Mouse (Mus musculus) intestine, embryonic 14.5 days (tissue): Measurements from ENCODE around the gene Cct4. TPM values are rescaled to one million over a fixed set of nuclear protein-coding genes. Genes with fewer than 3 reads are reported as not detected.
A peak's percentile ranks its signal among the peaks of the same experiment; 100 is the strongest.

ENCODE experiments used
- ATAC-seq: fragments of 200-750 bp; cut with Nextera tagmentation; replicated peaks from 2 replicates; pipeline ENCODE4 v1.8.0; 2017; ENCODE audit warnings: low read depth, moderate number of reproducible peaks, moderate TSS enrichment, moderate library complexity; ENCODE audit not compliant: low FRiP score, low TSS enrichment
- DNase-seq: peaks from one replicate; pipeline ENCODE4 v3.0.0-alpha.2; 2018; ENCODE audit warnings: low spot score
- H3K27ac ChIP-seq: fragments of 300-500 bp; sonication (generic); 2 replicates; pipeline ENCODE4 v1.5.1; 2014; ENCODE audit warnings: low read depth, mild to moderate bottlenecking, control low read depth
- H3K27me3 ChIP-seq: fragments of 300-500 bp; sonication (generic); replicated peaks from 2 replicates; pipeline ENCODE4 v1.6.1; 2014; ENCODE audit warnings: low read length, control low read depth; ENCODE audit not compliant: control insufficient read depth, insufficient read depth
- H3K36me3 ChIP-seq: fragments of 300-500 bp; sonication (generic); 2 replicates; pipeline ENCODE4 v1.6.1; 2014; ENCODE audit warnings: low read length, control low read depth; ENCODE audit not compliant: control insufficient read depth, insufficient read depth
- H3K4me1 ChIP-seq: fragments of 300-500 bp; sonication (generic); replicated peaks from 2 replicates; pipeline ENCODE4 v1.6.1; 2014; ENCODE audit warnings: low read length, control low read depth, mixed read lengths; ENCODE audit not compliant: control insufficient read depth, insufficient read depth
- H3K4me2 ChIP-seq: fragments of 300-500 bp; sonication (generic); 2 replicates; pipeline ENCODE4 v1.6.1; 2014; ENCODE audit warnings: low read length
- H3K4me3 ChIP-seq: fragments of 300-500 bp; sonication (generic); 2 replicates; pipeline ENCODE4 v1.5.1; 2014; ENCODE audit warnings: low read depth, low read length, control low read depth, mixed read lengths
- H3K9ac ChIP-seq: fragments of 300-500 bp; sonication (generic); 2 replicates; pipeline ENCODE4 v1.6.1; 2014; ENCODE audit warnings: mild to moderate bottlenecking, low read length
- H3K9me3 ChIP-seq: fragments of 300-500 bp; sonication (generic); 2 replicates; pipeline ENCODE4 v1.6.1; 2016; ENCODE audit warnings: low read length, control low read depth; ENCODE audit not compliant: control insufficient read depth
- WGBS: fragments of 180-500 bp; shearing (Covaris S2); extraction: QIAGEN DNeasy Blood & Tissue Kit; methylation state at CpG from one replicate; pipeline ENCODE4 v1.1.7; 2014; 5-methylcytosine and 5-hydroxymethylcytosine counted together
- polyA plus RNA-seq: library from polyadenylated mRNA; unstranded; fragments of >200 nt; fragmentation: Nextera tagmentation; extraction: Ambion mirVana; gene quantifications from 2 replicates; pipeline ENCODE4 v1.2.1, GENCODE M21; 2014

Gene Cct4
- polyA plus RNA-seq, 1 experiment from 2014 or later, result 288 TPM

DNA sequence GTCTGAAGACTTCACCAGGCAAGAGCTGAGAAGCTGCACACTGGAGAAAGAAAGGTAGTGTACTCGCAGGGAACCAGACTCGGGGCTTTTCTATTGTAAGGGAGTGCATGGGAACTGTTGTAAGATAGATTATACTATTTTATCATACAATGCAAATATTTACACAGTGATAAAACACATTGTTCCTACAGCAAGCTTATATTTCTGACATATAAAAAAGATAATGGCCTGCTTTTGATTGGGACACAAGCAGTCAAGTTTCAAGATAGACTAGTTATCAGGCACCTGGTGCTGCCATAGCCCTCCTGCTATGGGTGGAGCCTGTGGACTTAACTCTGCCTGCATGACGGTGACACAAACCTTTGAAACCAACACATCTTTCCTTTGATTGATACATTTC lies 38.6 kb downstream of the Cct4 start:
- Histone ChIP-seq H3K27ac (no peak overlapping the region), H3K4me2 (no peak overlapping the region), H3K36me3 (no peaks in the 10 kb centered on the region), H3K27me3 (no peaks in the 10 kb centered on the region), H3K9me3 (no peaks in the 10 kb centered on the region), H3K4me3 (no peak overlapping the region), H3K4me1 (no peaks in the 10 kb centered on the region), H3K9ac (no peak overlapping the region)
- 45% methylated on average over 3 of the region's 3 CpGs for WGBS
- ATAC-seq (no peak), DNase-seq (no peak)

DNA sequence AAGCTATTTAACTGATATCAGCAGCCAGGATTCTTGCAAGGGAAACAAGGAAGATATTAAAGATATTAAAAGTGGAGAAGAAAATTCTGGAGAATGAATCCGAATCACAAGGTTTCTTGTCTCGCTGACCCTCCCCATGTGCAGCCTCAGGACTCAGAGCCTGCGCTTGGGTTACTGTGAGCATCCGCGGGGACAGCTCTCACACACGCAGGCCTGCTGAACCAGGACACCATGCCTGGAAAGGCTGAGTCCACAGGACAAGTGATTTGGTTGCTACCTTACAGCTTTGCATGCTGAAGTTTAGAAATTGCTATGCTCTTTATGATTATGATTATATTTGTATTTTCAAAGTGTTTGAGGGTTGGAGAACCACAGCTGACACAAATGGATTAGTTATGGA lies 39.1 kb downstream of the Cct4 start:
- Histone ChIP-seq H3K4me3 (no peak overlapping the region), H3K27ac (no peak overlapping the region), H3K36me3 (no peaks in the 10 kb centered on the region), H3K9me3 (no peaks in the 10 kb centered on the region), H3K4me1 (no peaks in the 10 kb centered on the region), H3K4me2 (no peak overlapping the region), H3K9ac (no peak overlapping the region), H3K27me3 (no peaks in the 10 kb centered on the region)
- WGBS, result 65% methylated on average over 6 of the region's 6 CpGs
- ATAC-seq (no peak), DNase-seq (no peak)

DNA sequence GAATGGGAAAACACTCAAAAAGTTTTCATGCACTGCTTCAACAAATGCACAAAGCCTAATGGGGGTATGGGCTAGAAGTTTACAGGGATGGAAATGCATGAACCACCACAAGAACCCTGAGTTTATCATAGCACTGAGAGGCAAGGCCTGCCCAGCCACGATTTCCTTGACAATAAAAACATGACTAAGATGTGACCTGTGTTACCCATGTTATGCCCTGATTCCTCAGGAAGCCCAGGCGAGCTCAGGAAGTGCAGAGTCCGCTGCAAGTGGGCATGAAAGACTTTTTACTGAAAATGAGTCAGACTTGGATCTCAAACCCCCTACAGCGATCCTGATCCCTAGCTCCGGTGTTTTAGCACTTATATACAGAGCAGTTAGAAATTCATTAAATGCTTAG lies 56.9 kb downstream of the Cct4 start:
- H3K4me3 ChIP-seq, result no peak overlapping the region
- no peaks in the 10 kb centered on the region for H3K9me3 ChIP-seq
- 48% methylated on average over 5 of the region's 5 CpGs for WGBS
- H3K4me1 ChIP-seq, result 0 out of 2 replicates have a peak, but pooled peaks cover 5% of the 10 kb centered on the region
- H3K36me3 ChIP-seq, result no peaks in the 10 kb centered on the region
- no peak overlapping the region for H3K27ac ChIP-seq
- DNase-seq (no peak), ATAC-seq (no peak)
- H3K4me2 ChIP-seq, result no peak overlapping the region
- no peak overlapping the region for H3K9ac ChIP-seq
- no peaks in the 10 kb centered on the region for H3K27me3 ChIP-seq

DNA sequence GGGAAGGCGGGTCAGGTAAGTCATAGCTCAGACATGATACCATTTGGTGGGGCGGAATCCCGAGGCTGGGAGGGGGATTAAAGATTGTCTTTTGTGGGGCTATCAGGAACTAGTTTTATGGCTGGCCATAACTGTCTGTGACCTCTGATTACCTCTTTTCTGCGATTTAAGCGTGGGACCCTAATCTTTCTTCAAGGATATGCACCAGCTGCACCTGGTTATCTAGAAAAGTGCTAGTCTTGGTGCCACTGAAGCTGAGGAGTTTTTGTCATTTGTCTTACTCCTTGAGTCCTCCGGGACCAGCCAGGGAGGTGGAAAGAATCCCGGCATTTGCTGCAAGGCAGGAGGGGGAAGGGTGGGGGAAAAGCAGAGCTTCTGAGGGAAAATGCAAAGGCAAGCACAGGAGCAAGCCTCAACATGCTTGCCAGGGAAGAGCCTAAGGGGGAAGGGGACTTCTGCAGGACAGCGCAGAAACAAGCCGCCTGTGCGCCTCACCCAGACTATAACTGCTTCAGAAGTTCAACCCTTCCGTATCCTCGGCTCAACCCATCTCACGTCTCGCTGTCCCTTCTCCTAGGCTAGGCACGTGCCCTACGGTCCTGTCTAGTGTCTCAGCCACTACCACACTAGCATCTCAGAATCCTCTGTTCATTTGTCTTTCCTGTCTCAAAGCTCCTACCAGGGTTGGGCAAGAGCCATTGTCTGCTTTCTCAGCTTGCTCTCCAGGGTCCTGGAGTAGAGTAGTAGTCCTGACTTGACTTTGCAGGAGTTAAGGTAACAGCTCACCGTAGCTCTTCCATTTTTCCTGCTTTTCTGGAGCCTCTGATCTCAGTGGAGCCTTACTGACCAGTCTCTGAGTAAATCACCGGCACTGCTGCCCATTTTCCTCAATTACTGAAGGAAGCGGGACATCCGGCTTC lies 57.6 kb downstream of the Cct4 start:
- Histone ChIP-seq H3K4me1 (0 out of 2 replicates have a peak, but pooled peaks cover 5% of the 10 kb centered on the region), H3K27ac (no peak overlapping the region), H3K36me3 (no peaks in the 10 kb centered on the region), H3K4me2 (peak overlapping the region; percentile 36), H3K9me3 (no peaks in the 10 kb centered on the region), H3K9ac (no peak overlapping the region), H3K27me3 (no peaks in the 10 kb centered on the region), H3K4me3 (no peak overlapping the region)
- DNase-seq, result peak; percentile 61
- ATAC-seq, result no peak
- WGBS, result 24% methylated on average over 20 of the region's 20 CpGs

DNA sequence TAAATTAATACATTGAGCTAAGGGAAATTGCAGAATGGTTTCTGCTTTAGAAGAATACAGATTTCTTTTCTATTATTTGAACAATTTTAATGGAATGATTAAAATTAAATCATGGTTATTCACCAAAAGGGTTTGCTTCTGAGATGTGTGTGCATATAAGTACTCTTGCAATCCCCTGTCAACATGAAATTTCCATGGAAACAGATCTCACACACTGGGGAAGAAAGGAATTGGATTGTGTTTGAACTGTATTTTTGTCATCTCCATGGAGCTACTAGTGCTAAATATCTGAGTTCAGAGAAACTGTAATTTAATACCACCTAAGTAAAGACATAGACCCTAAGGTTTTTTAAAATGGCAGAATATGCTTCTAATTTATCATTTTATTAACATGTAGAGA lies 59.3 kb downstream of the Cct4 start:
- no peaks in the 10 kb centered on the region for H3K36me3 ChIP-seq
- no peaks in the 10 kb centered on the region for H3K27me3 ChIP-seq
- no peak overlapping the region for H3K9ac ChIP-seq
- no peak overlapping the region for H3K27ac ChIP-seq
- H3K4me1 ChIP-seq, result 0 out of 2 replicates have a peak, but pooled peaks cover 5% of the 10 kb centered on the region
- H3K9me3 ChIP-seq, result no peaks in the 10 kb centered on the region
- no peak overlapping the region for H3K4me3 ChIP-seq
- ATAC-seq, result no peak
- no peak overlapping the region for H3K4me2 ChIP-seq
- DNase-seq, result no peak

DNA sequence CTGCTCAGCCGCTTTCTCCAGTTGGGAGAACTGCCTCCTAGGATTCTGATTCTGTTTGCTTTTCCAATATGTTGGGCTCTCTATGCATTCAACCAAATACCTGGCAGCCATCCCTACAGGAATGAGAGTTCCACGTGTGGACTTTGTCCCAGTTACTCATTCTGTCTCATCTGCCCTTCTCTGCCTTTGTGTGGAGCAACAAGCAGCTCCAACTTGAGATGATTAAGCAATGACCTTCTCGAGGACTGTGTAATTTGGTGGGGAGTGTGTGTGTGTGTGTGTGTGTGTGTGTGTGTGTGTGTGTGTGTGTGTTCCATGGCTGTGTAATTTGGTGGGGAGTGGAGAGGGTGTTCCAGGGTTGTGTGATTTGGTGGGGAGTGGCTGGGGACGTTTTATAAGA lies 62.0 kb downstream of the Cct4 start:
- WGBS, result 59% methylated on average over 4 of the region's 4 CpGs
- Histone ChIP-seq H3K4me2 (no peak overlapping the region), H3K27ac (no peak overlapping the region), H3K9ac (no peak overlapping the region), H3K27me3 (no peaks in the 10 kb centered on the region), H3K4me3 (no peak overlapping the region), H3K9me3 (no peaks in the 10 kb centered on the region), H3K36me3 (no peaks in the 10 kb centered on the region), H3K4me1 (0 out of 2 replicates have a peak, but pooled peaks cover 5% of the 10 kb centered on the region)
- ATAC-seq (no peak), DNase-seq (no peak)

Other genes starting within 250 kb of the Cct4 start
- gene B3gnt2, start 129.6 kb upstream of the Cct4 start, polyA plus RNA-seq, result 8.4 and 9.5 TPM in 2 replicates
- 1.4 and 2.7 TPM in 2 replicates for gene Zrsr1, start 18.5 kb upstream of the Cct4 start, polyA plus RNA-seq
- 15.2 and 16.0 TPM in 2 replicates for gene Gm28048, start 8.4 kb upstream of the Cct4 start, polyA plus RNA-seq
- gene Commd1, start 8.1 kb upstream of the Cct4 start, polyA plus RNA-seq, result 411 and 426 TPM in 2 replicates
- gene Fam161a, start 17.0 kb downstream of the Cct4 start, polyA plus RNA-seq, result 1.6 and 2.1 TPM in 2 replicates